Mouse (Mus musculus): Measurements from ENCODE around the gene Crat.

GRCm38 (mm10) chr2:30392577-30393369 lies 22.8 kb downstream of the Crat start:
- TF ChIP-seq USF1 (IDR thresholded peaks at IDR 0.05; ENCODE audit: low read depth) (no peak), CTCF (IDR thresholded peaks at IDR 0.05; ENCODE audit: control insufficient read depth, insufficient read depth, insufficient read length) (no peak), MAX (IDR thresholded peaks at IDR 0.05) (no peak), MYOD1 (IDR thresholded peaks at IDR 0.05; ENCODE audit: control insufficient read depth, insufficient read length, low read depth) (no peak), MYOG (IDR thresholded peaks at IDR 0.05; ENCODE audit: control insufficient read depth, extremely low read depth, insufficient read length) (no peak)

All from C2C12 (cell line).